Mouse (Mus musculus) brain, embryonic 14.5 days (tissue): ENCODE results near the gene Btrc.

Source experiments
- CTCF ChIP-seq: fragments of 200-500 bp; IDR thresholded peaks from 2 replicates; pipeline ENCODE4 v1.5.1; 2012; ENCODE audit warnings: inconsistent platforms, mild to moderate bottlenecking, moderate library complexity, borderline replicate concordance; ENCODE audit not compliant: insufficient read depth, insufficient read length; ENCODE audit errors: extremely low read depth
- POLR2A ChIP-seq: fragments of 200-500 bp; IDR thresholded peaks from 2 replicates; pipeline ENCODE4 v1.6.1; 2012; ENCODE audit warnings: mild to moderate bottlenecking, inconsistent platforms, borderline replicate concordance; ENCODE audit not compliant: poor library complexity, insufficient read depth, insufficient read length, severe bottlenecking; ENCODE audit errors: extremely low read depth

DNA sequence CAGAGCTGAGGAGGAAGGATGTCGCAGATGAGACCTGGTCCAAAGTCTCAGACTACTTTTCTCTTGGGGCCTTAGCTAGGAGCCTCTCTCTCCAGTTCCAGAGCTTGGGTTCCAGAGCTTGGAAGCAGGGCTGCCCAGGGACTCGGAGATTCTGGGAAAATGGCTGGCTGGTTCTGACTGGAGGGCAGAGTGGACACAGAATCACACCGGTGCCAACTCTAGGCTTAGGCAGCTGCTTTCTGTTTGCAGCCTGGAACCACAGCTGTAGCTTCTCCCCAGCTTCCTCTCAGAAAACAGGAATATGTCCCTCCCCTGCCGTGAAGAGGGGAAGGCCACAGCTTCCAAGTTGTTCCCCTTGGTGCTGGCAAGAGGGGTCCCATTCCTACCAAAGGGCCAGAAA, 186.4 kb downstream of the Btrc start:
- TF ChIP-seq CTCF (no peak), POLR2A (no peak)
